Mouse (Mus musculus) erythroblast, embryonic 14.5 days (primary cell): ENCODE measurements around the gene Vwa3a.

Experiments used
- GATA1 ChIP-seq: IDR thresholded peaks from 2 replicates; pipeline ENCODE4 v1.6.1; 2012; ENCODE audit warnings: low read length, inconsistent platforms, mixed read lengths
- TAL1 ChIP-seq: IDR thresholded peaks from 3 replicates; pipeline ENCODE4 v1.6.1; 2012; ENCODE audit warnings: low read length, inconsistent platforms, mixed read lengths

- TF ChIP-seq GATA1 (no peak), TAL1 (no peak)
Observed at GRCm38 (mm10) chr7:120696331-120696730, 42.8 kb upstream of the Vwa3a start.
